Mouse (Mus musculus) midbrain, embryonic 10.5 days (tissue): ENCODE results near the gene Gpr15. TPM values are rescaled to one million over a fixed set of nuclear protein-coding genes. Genes with fewer than 3 reads are reported as not detected.

ENCODE experiments used
- DNase-seq: peaks from one replicate; pipeline ENCODE4 v3.0.0-alpha.2; 2017; ENCODE audit warnings: low spot score
- H3K27ac ChIP-seq: fragments of 300-500 bp; sonication (generic); replicated peaks from 2 replicates; pipeline ENCODE4 v1.5.1; 2016; ENCODE audit warnings: mild to moderate bottlenecking
- H3K27me3 ChIP-seq: fragments of 300-500 bp; sonication (generic); 2 replicates; pipeline ENCODE4 v1.6.1; 2016; ENCODE audit warnings: low read depth, mild to moderate bottlenecking; ENCODE audit not compliant: poor library complexity, severe bottlenecking
- H3K36me3 ChIP-seq: fragments of 300-500 bp; sonication (generic); 2 replicates; pipeline ENCODE4 v1.6.1; 2016; ENCODE audit warnings: mild to moderate bottlenecking, moderate library complexity
- H3K4me1 ChIP-seq: fragments of 300-500 bp; sonication (generic); 2 replicates; pipeline ENCODE4 v1.6.1; 2016
- H3K4me3 ChIP-seq: fragments of 300-500 bp; sonication (generic); 2 replicates; pipeline ENCODE4 v1.5.1; 2016; ENCODE audit warnings: mild to moderate bottlenecking, moderate library complexity
- H3K9me3 ChIP-seq: fragments of 300-500 bp; sonication (generic); replicated peaks from 2 replicates; pipeline ENCODE4 v1.6.1; 2016; ENCODE audit warnings: mild to moderate bottlenecking
- WGBS: fragments of 180-500 bp; shearing (Covaris S2); methylation state at CpG from one replicate; pipeline ENCODE4 v1.1.7; 2016; 5-methylcytosine and 5-hydroxymethylcytosine counted together
- polyA plus RNA-seq: library from polyadenylated mRNA; unstranded; fragments of >200 nt; fragmentation: Nextera tagmentation; extraction: Ambion mirVana; gene quantifications from 2 replicates; pipeline ENCODE4 v1.2.1, GENCODE M21; 2016

The Gpr15 gene
- 0.09 TPM in 1 of 2 replicates, not detected in the other for polyA plus RNA-seq

DNA sequence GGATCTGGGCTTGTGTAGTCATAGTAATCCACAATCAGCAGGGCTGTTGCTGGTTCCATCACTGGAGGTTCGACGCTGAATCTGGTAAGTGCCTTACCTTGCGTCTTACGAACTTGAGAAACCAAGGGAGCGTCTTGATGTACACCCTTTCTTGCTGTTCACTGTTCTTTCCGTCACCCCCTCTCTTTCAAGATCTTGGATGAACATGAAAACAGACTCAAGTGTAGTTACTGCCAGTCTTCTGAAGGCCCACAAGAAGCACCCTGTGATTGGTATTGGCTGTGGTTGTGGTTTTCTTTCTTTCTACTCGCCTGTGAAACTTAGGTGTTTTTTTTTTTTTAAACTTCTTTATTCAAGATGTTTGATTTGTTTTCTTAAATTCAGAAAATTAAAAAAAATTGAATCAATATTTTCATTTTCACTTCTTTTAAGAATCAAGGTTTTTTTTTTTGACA lies at the start of gene Gpr15:
Gene Gpr15 (minus strand): TSS at position 405 of the 455 bp plus-strand sequence.
- Histone ChIP-seq H3K36me3 (no peaks in the 10 kb centered on the region), H3K27ac (no peak within 1 kb of the TSS), H3K4me3 (no peak within 1 kb of the TSS), H3K4me1 (peaks cover 3% of the 10 kb centered on the region; the same call in 1 of the 2 replicates), H3K27me3 (no peaks in the 10 kb centered on the region), H3K9me3 (no peaks in the 10 kb centered on the region)
- 87% methylated on average over 7 of the region's 7 CpGs for WGBS
- DNase-seq = no peak

DNA sequence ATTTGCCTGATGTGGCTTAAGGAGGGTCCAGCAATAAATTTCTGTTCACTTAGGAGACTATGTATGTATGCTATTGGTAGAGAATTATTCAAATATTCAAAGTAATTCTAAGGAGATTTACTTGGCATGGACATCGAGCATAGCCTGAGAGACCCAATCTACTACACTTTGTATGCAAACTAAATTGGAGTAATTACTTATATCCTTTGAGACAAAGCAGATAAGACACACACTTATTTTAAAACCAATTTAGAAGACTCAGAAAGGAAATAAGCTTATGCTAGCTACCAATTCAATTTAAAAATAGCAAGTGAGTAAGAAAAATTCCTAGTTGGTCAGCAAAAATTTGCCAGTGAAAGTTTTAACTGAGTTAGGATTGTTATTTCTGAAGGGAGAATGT lies 44.2 kb upstream of the Gpr15 start, which contains the start of gene Olfr172:
Gene Olfr172 (minus strand): TSS at position 101 of the 400 bp plus-strand sequence.
- no peak for DNase-seq
- H3K27ac ChIP-seq = no peak within 1 kb of the TSS
- H3K36me3 ChIP-seq = no peaks in the 10 kb centered on the region
- H3K27me3 ChIP-seq = no peaks in the 10 kb centered on the region
- H3K4me1 ChIP-seq = no peaks in the 10 kb centered on the region
- 82% methylated on average over 1 of the region's 1 CpGs for WGBS
- H3K4me3 ChIP-seq = no peak within 1 kb of the TSS
- no peaks in the 10 kb centered on the region; the same call in 1 of the 2 replicates for H3K9me3 ChIP-seq

DNA sequence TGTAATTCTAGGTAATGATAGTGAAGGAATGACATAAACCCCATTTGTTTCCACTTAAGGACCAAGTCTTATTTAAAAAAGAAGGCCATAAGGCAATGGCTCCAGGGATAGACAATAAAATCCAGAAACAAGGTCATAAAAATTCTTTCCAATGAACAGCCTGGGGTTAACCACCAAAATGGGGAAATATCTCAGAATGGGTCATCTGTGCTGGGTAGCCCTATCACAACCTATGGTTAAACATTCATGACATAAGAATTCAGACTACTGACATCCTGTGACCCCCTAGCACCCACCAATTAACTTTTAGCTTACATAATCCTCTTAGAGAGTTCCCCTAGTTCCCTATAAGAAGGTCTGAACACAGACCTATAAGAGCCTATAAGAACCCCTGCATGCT lies 37.3 kb upstream of the Gpr15 start:
- H3K4me3 ChIP-seq = no peak overlapping the region

DNA sequence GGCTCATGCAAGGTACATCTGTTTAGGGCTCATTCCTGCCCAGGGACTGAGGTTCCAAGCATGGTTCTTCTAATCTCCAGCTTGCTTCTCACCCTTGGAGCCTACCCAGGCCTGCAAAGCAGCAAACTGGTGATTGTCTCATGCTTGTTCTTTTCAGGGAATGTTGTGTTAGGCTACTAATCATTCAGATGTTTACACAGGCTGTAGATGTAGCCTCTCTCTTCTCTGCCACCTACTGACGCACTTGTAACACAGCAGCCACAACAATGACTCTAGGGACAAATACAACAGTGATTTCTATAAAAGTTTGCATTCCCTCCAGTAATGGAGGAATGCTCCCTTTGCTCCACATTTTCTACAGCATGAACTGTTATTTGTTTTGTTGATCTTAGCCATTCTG lies 32.4 kb upstream of the Gpr15 start:
- Histone ChIP-seq H3K4me3 (no peak overlapping the region), H3K9me3 (no peaks in the 10 kb centered on the region), H3K27me3 (no peaks in the 10 kb centered on the region), H3K4me1 (no peaks in the 10 kb centered on the region), H3K36me3 (no peaks in the 10 kb centered on the region), H3K27ac (no peak overlapping the region)
- no peak for DNase-seq
- WGBS = 38% methylated on average over 1 of the region's 1 CpGs

More for the DNA sequence above, 37.3 kb upstream of the Gpr15 start:
- H3K9me3 ChIP-seq = no peaks in the 10 kb centered on the region
- DNase-seq = no peak
- H3K4me1 ChIP-seq = no peaks in the 10 kb centered on the region
- H3K27ac ChIP-seq = no peak overlapping the region
- no peaks in the 10 kb centered on the region for H3K36me3 ChIP-seq
- no peaks in the 10 kb centered on the region for H3K27me3 ChIP-seq

DNA sequence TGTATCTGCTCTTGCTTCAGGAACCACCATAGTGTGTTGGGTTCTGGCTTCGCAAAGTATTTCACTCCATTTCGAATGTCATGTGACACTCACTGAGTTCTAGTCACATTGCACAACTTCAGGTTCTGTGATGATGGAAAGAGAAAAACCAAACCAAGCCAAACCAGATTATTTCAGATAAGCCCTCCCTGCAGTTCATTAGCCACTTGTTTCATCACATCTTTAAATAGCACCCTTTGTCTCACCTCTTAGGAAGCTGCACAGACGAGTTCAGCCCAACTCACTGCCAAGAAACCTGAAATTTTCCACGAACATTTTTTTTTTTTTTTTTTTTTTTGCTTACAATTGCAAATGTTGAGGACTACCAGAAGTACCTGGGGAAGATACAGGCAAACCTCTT lies 27.8 kb upstream of the Gpr15 start:
- no peak overlapping the region for H3K27ac ChIP-seq
- no peaks in the 10 kb centered on the region for H3K27me3 ChIP-seq
- H3K4me1 ChIP-seq = no peaks in the 10 kb centered on the region
- no peak overlapping the region for H3K4me3 ChIP-seq
- H3K36me3 ChIP-seq = no peaks in the 10 kb centered on the region
- no peak for DNase-seq
- no peaks in the 10 kb centered on the region for H3K9me3 ChIP-seq
- WGBS = 75% methylated on average over 4 of the region's 4 CpGs

DNA sequence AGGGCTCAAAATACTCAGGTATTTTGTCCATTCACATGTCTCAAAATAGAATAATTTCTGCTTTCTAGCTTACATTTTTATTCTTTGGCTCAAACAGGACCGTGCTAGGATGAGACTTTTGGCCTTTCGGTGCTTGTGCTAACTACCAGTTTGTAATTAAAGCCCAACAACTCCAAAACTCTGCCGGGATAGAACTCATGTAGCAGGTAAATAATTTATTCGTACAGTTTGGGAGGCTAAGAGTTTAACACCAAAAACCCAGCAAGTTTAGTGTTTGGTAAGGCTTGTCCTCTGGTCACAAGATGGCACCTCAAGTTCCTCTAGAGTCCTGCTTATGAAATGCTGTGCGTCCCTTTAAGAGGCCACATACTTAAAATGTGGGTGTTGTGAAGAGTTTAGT lies 21.9 kb upstream of the Gpr15 start:
- Histone ChIP-seq H3K4me1 (no peaks in the 10 kb centered on the region), H3K4me3 (no peak overlapping the region), H3K9me3 (no peaks in the 10 kb centered on the region), H3K27ac (no peak overlapping the region), H3K27me3 (no peaks in the 10 kb centered on the region), H3K36me3 (peaks cover 4% of the 10 kb centered on the region; the same call in 1 of the 2 replicates)
- DNase-seq = no peak
- WGBS = 92% methylated on average over 5 of the region's 5 CpGs

DNA sequence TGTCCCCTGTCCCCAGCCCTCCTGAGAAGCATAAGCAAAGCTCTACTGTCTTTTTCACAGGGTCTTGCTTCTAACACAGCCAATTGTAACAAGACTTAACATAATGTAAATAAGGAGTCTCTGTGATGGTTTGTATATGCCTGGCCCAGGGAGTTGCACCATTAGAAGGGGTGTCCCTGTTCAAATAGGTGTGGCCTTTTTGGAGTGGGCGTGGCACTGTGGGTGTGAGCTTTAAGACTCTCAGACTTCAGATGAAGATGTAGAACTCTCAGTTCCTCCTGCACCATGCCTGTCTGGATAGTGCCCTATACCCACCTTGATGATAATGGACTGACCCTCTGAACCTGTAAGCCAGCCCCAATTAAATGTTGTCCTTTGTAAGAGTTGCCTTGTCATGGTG lies 19.9 kb upstream of the Gpr15 start:
- Histone ChIP-seq H3K9me3 (no peaks in the 10 kb centered on the region), H3K27me3 (no peaks in the 10 kb centered on the region), H3K36me3 (peaks cover 22% of the 10 kb centered on the region), H3K4me1 (no peaks in the 10 kb centered on the region), H3K27ac (no peak overlapping the region), H3K4me3 (no peak overlapping the region)
- no peak for DNase-seq
- WGBS = 92% methylated on average over 1 of the region's 1 CpGs

DNA sequence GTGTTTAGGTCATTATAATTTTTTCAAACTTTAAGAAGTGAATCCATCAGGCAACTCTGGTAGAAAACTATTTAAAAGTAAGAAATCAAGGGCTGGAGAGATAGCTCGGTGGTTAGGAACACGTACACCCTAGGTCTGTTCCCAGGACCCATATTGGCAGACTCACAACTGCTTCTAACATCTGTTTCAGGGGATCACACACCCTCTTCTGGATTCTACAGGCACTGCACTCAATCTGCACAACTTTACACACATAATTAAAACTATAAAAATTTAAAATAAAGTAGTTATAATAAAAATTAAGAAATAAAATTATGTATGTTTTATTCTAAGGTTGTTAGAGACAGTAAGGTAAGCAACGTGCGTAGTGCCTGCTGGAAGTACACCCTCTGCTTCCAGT lies 19.3 kb upstream of the Gpr15 start:
- no peaks in the 10 kb centered on the region for H3K9me3 ChIP-seq
- H3K4me3 ChIP-seq = no peak overlapping the region
- H3K4me1 ChIP-seq = no peaks in the 10 kb centered on the region
- no peak for DNase-seq
- no peaks in the 10 kb centered on the region for H3K27me3 ChIP-seq
- no peak overlapping the region for H3K27ac ChIP-seq
- H3K36me3 ChIP-seq = peaks cover 27% of the 10 kb centered on the region
- WGBS = 81% methylated on average over 4 of the region's 4 CpGs

DNA sequence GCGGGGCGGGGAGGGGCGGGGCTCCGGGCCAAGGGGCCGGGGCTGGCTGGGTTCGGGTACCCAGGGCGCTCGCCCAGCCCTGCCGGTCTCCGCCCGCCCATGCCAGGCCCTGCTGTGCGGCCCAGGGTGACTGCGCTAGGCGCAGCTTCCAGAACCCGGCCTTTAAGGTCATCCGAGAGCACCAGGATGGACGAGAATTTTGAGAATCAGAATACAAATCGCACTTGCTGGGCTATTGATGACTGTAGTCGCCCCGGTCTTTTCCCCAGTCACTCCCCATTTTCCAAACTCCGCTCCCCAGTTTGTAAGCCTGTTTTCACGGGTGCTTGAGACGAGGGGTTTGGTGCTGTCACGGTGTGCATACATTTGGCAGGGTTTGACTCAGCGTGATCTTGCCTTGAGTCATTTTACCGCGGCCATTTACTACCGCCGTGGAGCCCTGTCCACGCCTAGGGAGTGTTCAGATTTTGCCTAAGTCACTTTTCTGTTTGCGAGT lies 9.4 kb upstream of the Gpr15 start:
- WGBS = under 1% methylated on average over 27 of the region's 31 CpGs

DNA sequence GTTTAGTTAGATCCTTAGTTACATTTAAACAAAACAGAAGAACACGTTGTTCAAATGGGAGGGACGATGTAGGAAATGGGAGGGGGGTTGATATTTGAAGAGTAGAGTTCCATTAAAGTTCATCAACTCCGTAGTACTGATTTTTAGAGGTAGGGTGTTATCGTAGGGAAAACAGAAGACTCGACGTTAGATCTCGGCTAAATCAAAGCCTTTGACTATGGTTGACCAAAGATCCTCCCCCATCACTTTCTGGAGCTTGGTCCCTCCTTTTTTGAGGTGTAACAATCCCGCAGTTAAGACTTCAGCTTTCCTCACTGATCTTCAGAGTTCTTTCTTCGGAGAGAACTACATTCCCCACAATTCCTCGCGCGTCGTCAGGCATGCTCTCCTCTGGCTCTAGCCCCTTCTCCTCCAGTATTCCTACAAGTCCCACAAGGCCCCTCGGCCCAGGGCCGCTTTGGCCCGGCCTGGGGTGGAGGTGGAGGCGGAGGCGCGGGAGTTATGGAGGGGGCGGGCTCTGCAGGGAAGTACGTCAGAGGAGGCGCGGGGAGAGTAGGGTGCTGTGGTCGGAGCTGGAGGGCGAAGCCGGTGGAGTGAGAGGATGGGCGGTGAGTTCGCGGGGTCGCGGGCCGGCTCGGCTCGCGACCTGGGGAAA lies 8.7 kb upstream of the Gpr15 start, which contains the start of gene Cldnd1:
Gene Cldnd1 (plus strand): TSS at position 434 of the 655 bp plus-strand sequence.
- Histone ChIP-seq H3K4me3 (peak within 1 kb of the TSS; percentile 81), H3K4me1 (peaks cover 9% of the 10 kb centered on the region), H3K27me3 (no peaks in the 10 kb centered on the region), H3K27ac (peak within 1 kb of the TSS; percentile 90), H3K36me3 (peaks cover 31% of the 10 kb centered on the region), H3K9me3 (no peaks in the 10 kb centered on the region)
- peak; percentile 97 for DNase-seq
- 2% methylated on average over 35 of the region's 35 CpGs for WGBS

More for the DNA sequence above, 9.4 kb upstream of the Gpr15 start:
- Histone ChIP-seq H3K4me1 (peaks cover 9% of the 10 kb centered on the region), H3K27me3 (no peaks in the 10 kb centered on the region), H3K27ac (peak overlapping the region; percentile 90), H3K36me3 (peaks cover 37% of the 10 kb centered on the region), H3K4me3 (peak overlapping the region; percentile 81), H3K9me3 (no peaks in the 10 kb centered on the region)
- DNase-seq = no peak

DNA sequence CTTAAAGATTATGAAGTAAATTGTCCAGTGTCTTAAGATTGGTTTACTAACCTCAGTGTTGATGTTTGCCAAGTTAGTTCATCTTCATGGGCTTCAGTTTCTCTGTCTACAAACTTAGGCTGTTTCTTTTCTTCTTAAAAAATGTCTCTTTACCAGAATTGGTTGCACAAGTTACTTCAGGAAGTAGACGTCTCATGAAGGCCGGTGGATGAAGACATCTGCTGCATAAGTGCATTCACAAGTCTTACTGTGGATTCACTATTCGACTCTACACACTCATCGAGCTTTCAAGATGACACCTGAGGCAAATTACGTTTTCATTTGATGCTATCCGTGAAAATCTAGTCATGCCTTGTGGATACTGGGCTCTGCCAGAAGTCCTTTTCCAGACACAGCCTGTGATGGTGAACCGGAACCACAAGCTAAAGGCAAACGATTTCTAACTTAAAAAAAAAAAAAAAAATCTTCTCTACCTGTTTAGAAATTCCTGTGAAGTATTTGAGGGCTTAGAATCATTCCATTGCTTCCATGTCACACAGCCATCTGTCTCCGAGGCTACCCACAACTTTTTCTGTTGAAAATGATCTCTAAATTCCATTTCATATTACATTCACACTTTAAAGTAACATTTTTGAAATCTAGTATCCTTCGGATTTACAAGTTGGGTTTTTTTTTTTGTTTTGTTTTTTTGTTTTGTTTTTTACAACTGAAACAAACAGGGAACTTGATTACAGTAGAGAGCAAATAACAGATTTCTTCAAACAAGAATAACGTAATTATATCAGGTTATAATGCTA lies 8.0 kb upstream of the Gpr15 start:
- H3K4me3 ChIP-seq = peak overlapping the region; percentile 81
- DNase-seq = no peak
- H3K9me3 ChIP-seq = no peaks in the 10 kb centered on the region
- H3K27me3 ChIP-seq = no peaks in the 10 kb centered on the region
- peaks cover 23% of the 10 kb centered on the region for H3K36me3 ChIP-seq
- peaks cover 9% of the 10 kb centered on the region for H3K4me1 ChIP-seq
- 85% methylated on average over 11 of the region's 11 CpGs for WGBS
- H3K27ac ChIP-seq = peak overlapping the region; percentile 90

DNA sequence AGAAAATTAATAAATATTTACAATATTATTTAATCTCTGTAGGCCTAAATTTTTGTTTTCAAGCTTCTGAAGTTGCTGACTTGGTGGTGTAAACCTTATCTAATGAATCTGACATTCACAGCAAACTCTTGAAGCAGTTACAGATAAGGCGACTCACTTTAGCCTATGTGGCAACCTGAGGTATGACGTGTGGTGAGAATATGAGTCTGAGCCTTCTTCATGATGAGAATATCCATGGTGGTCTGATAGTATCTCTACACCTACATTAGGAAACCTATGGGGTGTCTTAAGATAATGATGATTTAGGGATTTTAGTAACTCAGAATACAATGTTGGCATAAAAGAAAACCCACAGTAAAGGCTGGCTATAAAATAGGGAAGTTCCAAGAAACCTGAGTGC lies 3.4 kb upstream of the Gpr15 start:
- no peak overlapping the region for H3K27ac ChIP-seq
- H3K9me3 ChIP-seq = no peaks in the 10 kb centered on the region
- no peak for DNase-seq
- H3K27me3 ChIP-seq = no peaks in the 10 kb centered on the region
- no peaks in the 10 kb centered on the region for H3K36me3 ChIP-seq
- WGBS = 92% methylated on average over 2 of the region's 2 CpGs
- H3K4me1 ChIP-seq = peaks cover 3% of the 10 kb centered on the region; the same call in 1 of the 2 replicates
- H3K4me3 ChIP-seq = no peak overlapping the region

DNA sequence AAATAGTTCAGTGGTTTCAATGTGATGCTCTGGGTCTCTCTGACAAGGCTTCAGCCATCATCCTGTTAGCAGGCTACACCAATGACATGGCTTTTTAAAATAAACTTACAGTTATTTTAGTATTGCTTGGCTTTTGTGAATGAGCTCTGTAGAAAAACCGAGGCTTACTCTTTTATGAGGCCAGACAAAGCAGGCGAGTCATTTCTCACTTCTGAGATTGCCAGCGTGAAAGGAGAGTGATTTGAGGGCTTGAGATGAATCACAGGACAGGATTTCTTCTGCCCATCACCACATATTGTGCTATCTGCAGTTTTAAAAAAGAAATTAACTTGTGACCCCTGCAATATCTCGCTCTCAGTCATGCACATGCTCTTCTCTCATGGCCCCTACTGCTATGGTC lies 3.9 kb downstream of the Gpr15 start:
- no peak for DNase-seq
- WGBS = 82% methylated on average over 4 of the region's 4 CpGs
- no peak overlapping the region for H3K4me3 ChIP-seq
- no peaks in the 10 kb centered on the region for H3K9me3 ChIP-seq
- no peaks in the 10 kb centered on the region for H3K27me3 ChIP-seq
- no peak overlapping the region for H3K27ac ChIP-seq
- peaks cover 3% of the 10 kb centered on the region; the same call in 1 of the 2 replicates for H3K4me1 ChIP-seq
- H3K36me3 ChIP-seq = no peaks in the 10 kb centered on the region
